Mouse (Mus musculus): ENCODE measurements around the gene Reln.

DNA sequence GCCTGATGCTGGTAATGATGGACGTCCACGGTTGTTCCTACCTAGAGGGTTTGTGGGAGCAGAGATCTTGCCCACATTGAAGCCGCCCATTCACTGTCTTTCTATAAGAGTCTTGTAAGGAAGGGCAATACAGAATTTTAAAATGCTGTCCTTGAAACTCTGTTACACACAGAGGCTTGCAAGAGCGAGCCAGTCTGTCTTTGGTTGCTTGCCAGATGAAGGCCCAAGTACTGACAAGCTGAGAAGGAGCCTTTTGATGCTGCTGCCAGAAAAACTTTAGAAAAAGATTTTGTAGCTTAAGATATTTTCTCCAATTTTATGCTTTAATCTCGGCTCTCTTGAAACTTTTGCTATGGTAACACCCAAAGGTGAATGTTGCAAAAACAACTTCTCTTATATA lies 356.8 kb downstream of the Reln start:
- TF ChIP-seq POLR2A (IDR thresholded peaks at IDR 0.05; ENCODE audit: borderline replicate concordance, insufficient read depth, low read length) (no peak), CTCF (IDR thresholded peaks at IDR 0.05; ENCODE audit: borderline replicate concordance, insufficient read depth, low read depth, low read length) (no peak)

Data from cerebellum, adult 2 months (tissue).